Mouse (Mus musculus) midbrain, embryonic 11.5 days (tissue): ENCODE measurements at regions not wholly inside any gene's neighbourhood (a gene's known extent, or its start where the extent isn't known, plus 50 kb on each side); places are given as distances from the start of the nearest gene placed in this dataset.
A peak's percentile ranks its signal among the peaks of the same experiment; 100 is the strongest.

Source experiments
- ATAC-seq: fragments of 200-750 bp; cut with Nextera tagmentation; 2 replicates; pipeline ENCODE4 v1.8.0; 2017; ENCODE audit warnings: moderate TSS enrichment, moderate library complexity; ENCODE audit not compliant: low FRiP score
- DNase-seq: peaks from one replicate; pipeline ENCODE4 v3.0.0; 2015; ENCODE audit warnings: low spot score; ENCODE audit errors: missing footprints
- H3K27ac ChIP-seq: fragments of 300-500 bp; sonication (generic); 2 replicates; pipeline ENCODE4 v1.5.1; 2014; ENCODE audit warnings: low read depth, low read length
- H3K27me3 ChIP-seq: fragments of 300-500 bp; sonication (generic); 2 replicates; pipeline ENCODE4 v1.6.1; 2014; ENCODE audit warnings: mild to moderate bottlenecking, low read length, moderate library complexity, mixed read lengths; ENCODE audit not compliant: control insufficient read depth, insufficient read depth
- H3K36me3 ChIP-seq: fragments of 300-500 bp; sonication (generic); 2 replicates; pipeline ENCODE4 v1.6.1; 2014; ENCODE audit warnings: mild to moderate bottlenecking, low read length, moderate library complexity, mixed read lengths; ENCODE audit not compliant: control insufficient read depth, insufficient read depth
- H3K4me1 ChIP-seq: fragments of 300-500 bp; sonication (generic); 2 replicates; pipeline ENCODE4 v1.6.1; 2014; ENCODE audit warnings: low read length; ENCODE audit not compliant: control insufficient read depth, insufficient read depth
- H3K4me2 ChIP-seq: fragments of 300-500 bp; sonication (generic); 2 replicates; pipeline ENCODE4 v1.6.1; 2014; ENCODE audit warnings: mild to moderate bottlenecking, moderate library complexity
- H3K4me3 ChIP-seq: fragments of 300-500 bp; sonication (generic); 2 replicates; pipeline ENCODE4 v1.5.1; 2014; ENCODE audit warnings: low read depth, low read length
- H3K9ac ChIP-seq: fragments of 300-500 bp; sonication (generic); 2 replicates; pipeline ENCODE4 v1.6.1; 2014; ENCODE audit warnings: low read length
- H3K9me3 ChIP-seq: fragments of 300-500 bp; sonication (generic); 2 replicates; pipeline ENCODE4 v1.6.1; 2016; ENCODE audit warnings: low read length; ENCODE audit not compliant: control insufficient read depth
- WGBS: fragments of 180-500 bp; shearing (Covaris S2); extraction: QIAGEN DNeasy Blood & Tissue Kit; methylation state at CpG from one replicate; pipeline ENCODE4 v1.1.7; 2014; 5-methylcytosine and 5-hydroxymethylcytosine counted together

DNA sequence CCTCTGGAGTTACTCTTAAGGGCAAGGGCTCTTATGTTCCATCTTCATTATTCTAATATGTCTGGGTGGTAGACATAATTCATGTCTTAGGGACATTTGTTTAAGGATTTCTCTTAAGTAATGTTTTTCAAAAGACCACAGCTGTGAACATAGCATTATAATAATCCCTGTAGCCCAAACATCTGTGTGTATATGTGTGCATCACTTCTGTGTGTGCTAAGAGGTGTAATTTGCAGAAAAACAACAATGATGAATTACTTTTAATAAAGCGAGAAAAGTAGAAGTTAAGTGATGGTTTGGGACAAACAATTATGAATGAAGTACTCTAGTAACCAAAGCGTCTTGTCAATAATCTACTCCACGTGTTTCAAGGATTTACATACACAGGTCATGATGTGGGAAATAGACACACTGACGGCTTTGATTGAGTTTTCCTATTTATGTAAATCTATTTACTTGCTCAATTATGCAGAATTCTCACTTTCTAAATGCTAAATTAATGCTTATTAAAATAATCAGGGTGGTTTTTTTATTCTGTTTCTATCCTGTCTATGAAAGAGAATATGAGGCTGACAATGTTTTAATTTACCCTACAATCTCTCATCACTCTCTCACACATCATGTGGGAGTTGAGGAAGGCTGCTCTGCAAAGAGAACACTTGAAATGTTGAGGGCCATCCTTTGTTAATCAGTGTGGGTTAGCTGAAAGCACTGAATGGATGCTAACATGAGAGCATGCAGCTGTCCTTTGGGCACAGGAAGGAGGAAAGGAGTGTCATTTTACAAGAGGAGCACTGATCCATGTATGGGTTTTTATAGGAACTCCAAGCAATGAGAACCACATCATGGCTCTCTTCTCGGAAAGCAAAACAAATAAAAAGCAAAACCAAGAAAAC lies 477.8 kb upstream of the Slc8a1 start:
- Histone ChIP-seq H3K4me3 (no peak overlapping the region), H3K27me3 (no peaks in the 10 kb centered on the region), H3K4me1 (no peaks in the 10 kb centered on the region), H3K36me3 (no peaks in the 10 kb centered on the region), H3K9ac (no peak overlapping the region), H3K27ac (no peak overlapping the region), H3K4me2 (no peak overlapping the region), H3K9me3 (no peaks in the 10 kb centered on the region)
- DNase-seq (no peak), ATAC-seq (no peak)
- WGBS = 85% methylated on average over 5 of the region's 5 CpGs

GRCm38 (mm10) chr17:82199981-82200380 lies 461.8 kb upstream of the Slc8a1 start:
- H3K4me1 ChIP-seq = peaks cover 3% of the 10 kb centered on the region; the same call in 1 of the 2 replicates
- ATAC-seq (no peak), DNase-seq (no peak)
- no peak overlapping the region for H3K27ac ChIP-seq
- no peak overlapping the region for H3K4me3 ChIP-seq
- WGBS = 71% methylated on average over 2 of the region's 2 CpGs
- no peak overlapping the region for H3K9ac ChIP-seq
- no peaks in the 10 kb centered on the region for H3K9me3 ChIP-seq
- H3K4me2 ChIP-seq = no peak overlapping the region
- H3K27me3 ChIP-seq = peaks cover 14% of the 10 kb centered on the region
- H3K36me3 ChIP-seq = no peaks in the 10 kb centered on the region

DNA sequence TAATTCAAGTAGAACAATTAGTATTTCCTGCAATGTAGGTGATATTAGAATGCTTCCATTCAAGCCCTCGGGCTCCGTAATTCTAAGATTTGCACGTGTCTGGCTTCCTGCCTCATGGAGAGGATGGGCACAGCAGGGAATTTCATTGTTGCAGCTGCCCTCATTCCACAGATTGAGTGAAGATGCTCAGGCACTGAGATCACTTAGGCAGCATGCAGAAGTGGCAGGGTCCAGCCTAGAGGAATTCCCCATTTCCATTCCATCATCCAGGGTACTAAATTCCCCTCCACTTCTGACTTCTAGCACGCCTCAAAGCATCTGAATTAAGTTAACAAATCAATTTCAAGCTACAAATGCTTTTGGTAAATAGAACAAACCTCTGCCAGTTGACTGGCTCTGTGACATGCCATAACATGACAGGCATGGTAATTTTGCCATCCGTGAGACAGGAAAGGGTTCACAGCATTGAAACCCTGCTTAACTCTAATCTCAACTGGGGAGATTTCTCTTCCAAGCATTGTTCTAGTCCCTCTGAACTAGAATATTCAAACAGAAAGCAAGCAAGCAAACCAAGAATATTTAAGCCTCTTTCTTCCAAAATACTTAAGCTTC lies 461.0 kb upstream of the Slc8a1 start:
- Histone ChIP-seq H3K27ac (no peak overlapping the region), H3K4me2 (no peak overlapping the region), H3K9me3 (no peaks in the 10 kb centered on the region), H3K4me3 (no peak overlapping the region), H3K9ac (no peak overlapping the region), H3K36me3 (no peaks in the 10 kb centered on the region), H3K4me1 (peaks cover 3% of the 10 kb centered on the region; the same call in 1 of the 2 replicates), H3K27me3 (peaks cover 11% of the 10 kb centered on the region)
- DNase-seq = peak; percentile 89
- 16% methylated on average over 5 of the region's 5 CpGs for WGBS
- peak; percentile 91 for ATAC-seq

GRCm38 (mm10) chr17:82184261-82184660 lies 446.1 kb upstream of the Slc8a1 start:
- Histone ChIP-seq H3K4me3 (no peak overlapping the region), H3K9me3 (no peaks in the 10 kb centered on the region), H3K4me1 (no peaks in the 10 kb centered on the region), H3K27ac (no peak overlapping the region), H3K4me2 (no peak overlapping the region), H3K27me3 (no peaks in the 10 kb centered on the region), H3K9ac (no peak overlapping the region), H3K36me3 (no peaks in the 10 kb centered on the region)
- ATAC-seq (no peak), DNase-seq (no peak)
- 87% methylated on average over 2 of the region's 2 CpGs for WGBS

GRCm38 (mm10) chr17:82171216-82171615 lies 433.0 kb upstream of the Slc8a1 start:
- Histone ChIP-seq H3K27ac (no peak overlapping the region), H3K4me2 (no peak overlapping the region), H3K27me3 (no peaks in the 10 kb centered on the region), H3K4me3 (no peak overlapping the region), H3K9me3 (no peaks in the 10 kb centered on the region), H3K4me1 (no peaks in the 10 kb centered on the region), H3K9ac (no peak overlapping the region), H3K36me3 (no peaks in the 10 kb centered on the region)
- 93% methylated on average over 1 of the region's 1 CpGs for WGBS
- DNase-seq (no peak), ATAC-seq (no peak)

- H3K9ac ChIP-seq = no peak overlapping the region
- no peaks in the 10 kb centered on the region for H3K36me3 ChIP-seq
- no peak overlapping the region for H3K4me3 ChIP-seq
- no peaks in the 10 kb centered on the region for H3K9me3 ChIP-seq
- H3K27ac ChIP-seq = no peak overlapping the region
- DNase-seq (no peak), ATAC-seq (no peak)
- WGBS = 40% methylated on average over 2 of the region's 2 CpGs
- H3K4me2 ChIP-seq = no peak overlapping the region
- H3K4me1 ChIP-seq = no peaks in the 10 kb centered on the region
- H3K27me3 ChIP-seq = no peaks in the 10 kb centered on the region
Observed at GRCm38 (mm10) chr17:82153446-82153845, 415.3 kb upstream of the Slc8a1 start.

GRCm38 (mm10) chr17:82134843-82135242 lies 396.7 kb upstream of the Slc8a1 start:
- ATAC-seq = no peak
- WGBS = 93% methylated on average over 3 of the region's 3 CpGs
- Histone ChIP-seq H3K9ac (no peak overlapping the region), H3K27ac (no peak overlapping the region), H3K27me3 (no peaks in the 10 kb centered on the region), H3K4me2 (no peak overlapping the region), H3K4me1 (no peaks in the 10 kb centered on the region), H3K36me3 (no peaks in the 10 kb centered on the region), H3K9me3 (no peaks in the 10 kb centered on the region), H3K4me3 (no peak overlapping the region)
- no peak for DNase-seq

GRCm38 (mm10) chr17:82132941-82133340 lies 394.8 kb upstream of the Slc8a1 start:
- Histone ChIP-seq H3K27ac (no peak overlapping the region), H3K4me3 (no peak overlapping the region), H3K9ac (no peak overlapping the region), H3K4me1 (no peaks in the 10 kb centered on the region), H3K9me3 (no peaks in the 10 kb centered on the region), H3K36me3 (no peaks in the 10 kb centered on the region), H3K27me3 (no peaks in the 10 kb centered on the region), H3K4me2 (no peak overlapping the region)
- 83% methylated on average over 3 of the region's 3 CpGs for WGBS
- ATAC-seq (no peak), DNase-seq (no peak)

DNA sequence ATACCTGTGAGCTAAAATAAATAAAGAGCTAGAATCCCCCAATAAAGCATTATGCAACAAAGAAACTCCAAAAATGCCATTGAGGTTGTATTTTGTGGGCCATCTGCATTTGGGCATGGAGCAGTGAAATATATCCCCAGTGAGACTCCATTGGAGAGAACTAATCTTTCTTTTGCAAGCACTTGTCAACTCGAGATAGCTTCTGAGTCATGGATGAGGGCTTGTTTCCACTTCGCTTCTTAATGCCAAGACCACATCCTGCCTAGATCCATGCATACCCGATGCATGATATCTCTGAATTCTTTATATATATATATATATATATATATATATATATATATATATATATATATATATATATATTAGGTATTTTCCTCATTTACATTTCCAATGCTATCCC lies 349.0 kb upstream of the Slc8a1 start:
- WGBS = 85% methylated on average over 3 of the region's 3 CpGs

More for the DNA sequence above, 349.0 kb upstream of the Slc8a1 start:
- no peak overlapping the region for H3K27ac ChIP-seq
- H3K4me2 ChIP-seq = no peak overlapping the region
- no peaks in the 10 kb centered on the region for H3K27me3 ChIP-seq
- DNase-seq = no peak
- H3K36me3 ChIP-seq = no peaks in the 10 kb centered on the region
- H3K9me3 ChIP-seq = no peaks in the 10 kb centered on the region
- no peaks in the 10 kb centered on the region for H3K4me1 ChIP-seq
- no peak for ATAC-seq
- no peak overlapping the region for H3K4me3 ChIP-seq
- H3K9ac ChIP-seq = no peak overlapping the region
